Mouse (Mus musculus) intestine, postnatal 0 days (tissue): ENCODE data around the gene Rgp1. TPM values are rescaled to one million over a fixed set of nuclear protein-coding genes. Genes with fewer than 3 reads are reported as not detected.

Source experiments
- ATAC-seq: fragments of 200-750 bp; cut with Nextera tagmentation; 2 replicates; pipeline ENCODE4 v1.8.0; 2017; ENCODE audit warnings: mild to moderate bottlenecking, moderate TSS enrichment, moderate library complexity
- H3K27ac ChIP-seq: fragments of 300-500 bp; sonication (generic); 2 replicates; pipeline ENCODE4 v1.5.1; 2014; ENCODE audit warnings: mild to moderate bottlenecking, low read depth, low read length, moderate library complexity
- H3K27me3 ChIP-seq: fragments of 300-500 bp; sonication (generic); replicated peaks from 2 replicates; pipeline ENCODE4 v1.6.1; 2014; ENCODE audit warnings: low read length, mixed read lengths; ENCODE audit not compliant: control insufficient read depth, insufficient read depth
- H3K36me3 ChIP-seq: fragments of 300-500 bp; sonication (generic); 2 replicates; pipeline ENCODE4 v1.6.1; 2014; ENCODE audit warnings: mild to moderate bottlenecking, moderate library complexity; ENCODE audit not compliant: control insufficient read depth, insufficient read depth
- H3K4me1 ChIP-seq: fragments of 300-500 bp; sonication (generic); replicated peaks from 2 replicates; pipeline ENCODE4 v1.6.1; 2014; ENCODE audit warnings: antibody characterized with exemption, low read length, mixed read lengths; ENCODE audit not compliant: control insufficient read depth, insufficient read depth
- H3K4me2 ChIP-seq: fragments of 300-500 bp; sonication (generic); replicated peaks from 2 replicates; pipeline ENCODE4 v1.6.1; 2014; ENCODE audit warnings: low read depth, mild to moderate bottlenecking, moderate library complexity
- H3K4me3 ChIP-seq: fragments of 300-500 bp; sonication (generic); 2 replicates; pipeline ENCODE4 v1.5.1; 2014; ENCODE audit warnings: low read depth, low read length
- H3K9ac ChIP-seq: fragments of 300-500 bp; sonication (generic); 2 replicates; pipeline ENCODE4 v1.6.1; 2014; ENCODE audit warnings: mild to moderate bottlenecking, low read depth, low read length
- H3K9me3 ChIP-seq: fragments of 300-500 bp; sonication (generic); 2 replicates; pipeline ENCODE4 v1.6.1; 2016; ENCODE audit warnings: mixed run types; ENCODE audit not compliant: control insufficient read depth
- CTCF ChIP-seq: sonication (generic); IDR thresholded peaks from 2 replicates; pipeline ENCODE4 v1.5.1; 2016; ENCODE audit warnings: low read depth, mild to moderate bottlenecking, control low read depth, antibody characterized with exemption, moderate library complexity
- WGBS: fragments of 180-500 bp; shearing (Covaris S2); extraction: QIAGEN DNeasy Blood & Tissue Kit; methylation state at CpG from one replicate; pipeline ENCODE4 v1.1.7; 2014; 5-methylcytosine and 5-hydroxymethylcytosine counted together
- polyA plus RNA-seq: library from polyadenylated mRNA; unstranded; fragments of >200 nt; fragmentation: Nextera tagmentation; extraction: Ambion mirVana; gene quantifications from 2 replicates; pipeline ENCODE4 v1.2.1, GENCODE M21; 2015

Gene Rgp1
- polyA plus RNA-seq, 1 experiment from 2014 or later: 11.3 TPM

DNA sequence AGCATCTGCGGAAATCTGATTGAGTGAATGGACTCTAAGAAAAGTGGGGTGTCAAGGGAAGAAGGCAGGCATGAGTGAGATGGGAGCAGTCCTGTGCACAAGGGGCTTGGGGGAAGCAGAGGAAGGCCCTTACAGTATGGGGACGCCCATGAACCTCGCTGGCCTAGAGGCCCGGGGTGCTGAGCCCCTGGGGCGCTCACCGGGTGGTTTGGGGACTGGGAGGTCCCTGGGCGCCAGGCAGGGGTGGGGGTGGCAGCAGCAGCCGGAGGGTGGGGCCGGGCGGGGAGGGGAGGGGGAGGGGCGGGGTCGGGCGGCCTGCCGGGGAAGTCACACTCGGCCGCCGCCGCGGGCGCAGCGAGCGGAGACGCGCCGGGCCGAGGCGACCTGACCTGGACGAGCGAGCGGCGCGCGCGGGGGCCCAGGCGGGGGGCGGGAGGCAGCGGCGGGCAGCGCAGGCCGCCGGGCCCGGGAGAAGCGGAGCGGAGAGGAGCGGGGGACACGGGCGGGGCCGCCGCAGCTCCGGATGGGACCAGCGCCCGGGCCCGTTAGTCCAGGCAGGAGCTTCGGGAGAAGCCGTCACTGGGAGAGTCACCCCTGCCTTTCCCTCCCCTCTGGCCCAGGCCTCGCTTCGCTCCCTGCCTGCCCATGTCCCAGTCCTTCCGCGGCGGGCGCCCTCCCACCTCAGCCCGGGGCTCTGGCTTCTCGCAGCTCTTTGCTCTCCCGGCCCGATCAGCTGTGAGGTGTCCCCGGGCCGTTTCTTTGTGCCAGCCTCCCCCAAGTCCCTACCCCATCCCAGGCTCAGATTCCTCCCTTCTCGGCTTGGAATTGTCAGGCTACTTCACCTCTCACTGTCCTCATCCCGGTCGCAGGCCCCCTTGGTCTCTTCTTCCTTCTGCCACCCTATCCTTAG lies 52.8 kb downstream of the Rgp1 start, which contains the start of gene Npr2:
Npr2 (plus strand) TSS at position 890 of the 910 bp plus-strand sequence.
- no peaks in the 10 kb centered on the region for H3K36me3 ChIP-seq
- peak within 1 kb of the TSS; percentile 82 for H3K4me2 ChIP-seq
- H3K4me3 ChIP-seq: peak within 1 kb of the TSS; percentile 56
- no peaks in the 10 kb centered on the region for H3K9me3 ChIP-seq
- H3K9ac ChIP-seq: peak within 1 kb of the TSS; percentile 69
- TF ChIP-seq CTCF: no peak
- H3K27me3 ChIP-seq: peaks cover 16% of the 10 kb centered on the region; the same call in 1 of the 2 replicates
- 2% methylated on average over 57 of the region's 70 CpGs for WGBS
- ATAC-seq: peak; percentile 41; the same call in 1 of the 2 replicates
- peak within 1 kb of the TSS; percentile 75 for H3K27ac ChIP-seq
- H3K4me1 ChIP-seq: no peaks in the 10 kb centered on the region

DNA sequence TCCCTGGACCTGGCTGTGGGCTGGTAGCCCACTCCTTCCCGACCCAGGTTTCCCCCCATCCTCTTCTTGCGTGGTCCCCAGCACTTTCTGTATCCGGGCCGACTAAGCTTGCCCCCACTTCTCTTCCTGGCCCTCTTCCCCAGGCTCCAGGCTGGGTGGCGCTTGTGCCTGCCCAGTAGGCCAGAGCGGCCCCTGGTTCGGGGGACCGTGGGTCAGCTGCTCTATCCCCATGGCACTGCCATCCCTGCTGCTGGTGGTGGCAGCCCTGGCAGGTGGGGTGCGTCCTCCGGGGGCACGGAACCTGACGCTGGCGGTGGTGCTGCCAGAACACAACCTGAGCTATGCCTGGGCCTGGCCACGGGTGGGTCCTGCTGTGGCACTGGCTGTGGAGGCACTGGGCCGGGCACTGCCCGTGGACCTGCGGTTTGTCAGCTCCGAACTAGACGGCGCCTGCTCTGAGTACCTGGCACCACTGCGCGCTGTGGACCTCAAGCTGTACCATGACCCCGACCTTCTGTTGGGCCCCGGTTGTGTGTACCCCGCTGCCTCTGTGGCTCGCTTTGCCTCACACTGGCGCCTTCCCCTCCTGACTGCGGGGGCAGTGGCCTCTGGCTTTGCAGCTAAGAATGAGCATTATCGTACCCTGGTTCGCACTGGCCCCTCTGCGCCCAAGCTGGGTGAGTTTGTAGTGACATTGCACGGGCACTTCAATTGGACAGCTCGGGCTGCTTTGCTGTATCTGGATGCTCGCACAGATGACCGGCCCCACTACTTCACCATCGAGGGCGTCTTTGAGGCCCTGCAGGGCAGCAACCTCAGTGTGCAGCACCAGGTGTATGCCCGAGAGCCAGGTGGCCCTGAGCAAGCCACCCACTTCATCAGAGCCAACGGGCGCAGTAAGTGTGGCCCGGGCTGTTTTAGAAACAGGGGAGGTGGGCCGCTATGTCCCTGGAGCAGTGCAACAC lies 53.7 kb downstream of the Rgp1 start:
- Histone ChIP-seq H3K27me3 (peaks cover 16% of the 10 kb centered on the region; the same call in 1 of the 2 replicates), H3K36me3 (no peaks in the 10 kb centered on the region), H3K9me3 (no peaks in the 10 kb centered on the region), H3K4me1 (no peaks in the 10 kb centered on the region), H3K27ac (peak overlapping the region; percentile 75; the same call in 1 of the 2 replicates), H3K4me2 (peak overlapping the region; percentile 82), H3K9ac (peak overlapping the region; percentile 69), H3K4me3 (peak overlapping the region; percentile 56)
- 57% methylated on average over 42 of the region's 42 CpGs for WGBS
- ATAC-seq: no peak; the same call in 1 of the 2 replicates
- TF ChIP-seq CTCF: no peak

DNA sequence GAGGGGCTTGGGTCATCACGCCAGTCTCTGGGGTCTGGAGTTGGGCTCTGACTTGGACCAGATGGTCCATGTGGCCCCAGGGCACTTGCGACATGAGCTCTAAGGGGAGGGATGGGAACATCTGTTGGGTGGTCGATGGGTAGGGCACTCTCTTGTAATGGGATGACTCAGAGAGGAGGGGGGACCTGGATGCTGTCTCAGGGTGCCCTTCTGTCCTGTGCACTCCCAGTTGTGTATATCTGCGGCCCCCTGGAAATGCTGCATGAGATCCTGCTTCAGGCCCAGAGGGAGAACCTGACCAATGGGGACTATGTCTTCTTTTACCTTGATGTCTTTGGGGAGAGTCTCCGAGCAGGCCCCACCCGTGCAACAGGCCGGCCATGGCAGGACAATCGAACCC lies 54.8 kb downstream of the Rgp1 start:
- Histone ChIP-seq H3K27me3 (peaks cover 16% of the 10 kb centered on the region; the same call in 1 of the 2 replicates), H3K9me3 (no peaks in the 10 kb centered on the region), H3K27ac (no peak overlapping the region), H3K4me2 (no peak overlapping the region), H3K4me1 (no peaks in the 10 kb centered on the region), H3K4me3 (no peak overlapping the region), H3K36me3 (no peaks in the 10 kb centered on the region), H3K9ac (no peak overlapping the region)
- TF ChIP-seq CTCF: no peak
- WGBS: 87% methylated on average over 8 of the region's 8 CpGs
- ATAC-seq: no peak

DNA sequence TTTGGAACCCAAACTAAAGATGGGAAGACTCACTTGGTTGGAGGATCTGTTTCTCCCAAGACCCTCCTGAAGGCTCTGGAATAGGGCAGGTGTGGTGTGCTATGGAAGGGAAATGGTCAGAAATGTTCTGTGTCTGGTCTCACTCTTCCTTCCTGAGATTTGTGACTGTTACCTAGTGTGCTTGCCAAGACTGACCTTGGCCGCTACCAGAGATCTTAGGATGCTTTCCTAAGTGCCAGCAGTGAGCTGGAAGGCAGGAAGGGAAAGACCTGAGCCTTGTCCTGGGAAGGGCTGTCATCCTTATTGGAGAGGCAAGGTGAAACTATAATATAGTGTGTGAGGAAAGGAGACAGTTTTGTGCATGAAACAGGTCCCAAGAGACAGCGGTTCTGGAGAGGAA lies 55.2 kb downstream of the Rgp1 start:
- no peak for ATAC-seq
- H3K9ac ChIP-seq: no peak overlapping the region
- WGBS: 97% methylated on average over 2 of the region's 2 CpGs

DNA sequence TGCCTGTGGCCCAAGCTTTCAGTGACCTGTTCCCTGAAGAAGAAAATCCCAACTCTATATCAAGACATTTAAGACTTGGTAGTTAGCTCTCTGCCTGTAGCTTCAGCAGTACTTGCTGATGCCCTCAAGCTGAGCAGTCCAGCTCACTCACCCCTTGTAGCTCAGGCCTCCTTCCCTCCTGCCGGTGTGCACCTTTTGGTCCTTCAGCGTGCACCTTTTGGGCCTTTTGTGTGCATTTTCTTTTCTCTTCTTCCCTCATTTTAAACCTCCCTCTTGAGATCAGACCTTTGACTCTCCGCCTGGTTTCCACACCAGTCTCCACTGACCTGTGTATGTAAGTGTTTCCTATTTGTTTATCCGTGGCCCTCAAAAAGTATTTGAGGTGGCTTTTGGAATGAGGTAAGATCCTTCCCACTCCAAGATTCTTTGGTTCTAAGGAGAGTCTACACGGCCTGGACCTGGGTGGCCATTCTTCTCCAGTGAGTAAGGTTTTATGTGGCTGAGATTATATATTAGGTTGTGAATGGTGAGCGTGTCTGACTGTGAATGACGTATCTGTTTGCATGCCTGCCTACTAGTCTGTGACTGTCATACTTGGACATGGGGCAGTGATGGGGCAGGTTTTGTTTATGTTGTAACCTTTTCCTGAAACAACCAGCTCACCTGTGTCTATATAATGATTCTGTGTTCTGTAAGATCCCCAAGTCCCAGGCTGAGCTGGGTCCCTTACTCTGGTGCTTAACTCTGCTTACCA lies 56.3 kb downstream of the Rgp1 start:
- Histone ChIP-seq H3K4me1 (no peaks in the 10 kb centered on the region), H3K36me3 (no peaks in the 10 kb centered on the region), H3K4me3 (no peak overlapping the region), H3K9me3 (no peaks in the 10 kb centered on the region), H3K4me2 (no peak overlapping the region), H3K9ac (no peak overlapping the region), H3K27me3 (peaks cover 16% of the 10 kb centered on the region; the same call in 1 of the 2 replicates), H3K27ac (no peak overlapping the region)
- TF ChIP-seq CTCF: no peak
- WGBS: 87% methylated on average over 7 of the region's 7 CpGs
- ATAC-seq: no peak

More for the DNA sequence above, 55.2 kb downstream of the Rgp1 start:
- no peak overlapping the region for H3K27ac ChIP-seq
- H3K4me2 ChIP-seq: no peak overlapping the region
- no peak overlapping the region for H3K4me3 ChIP-seq
- no peak for TF ChIP-seq CTCF
- H3K9me3 ChIP-seq: no peaks in the 10 kb centered on the region
- H3K27me3 ChIP-seq: peaks cover 16% of the 10 kb centered on the region; the same call in 1 of the 2 replicates
- no peaks in the 10 kb centered on the region for H3K4me1 ChIP-seq
- no peaks in the 10 kb centered on the region for H3K36me3 ChIP-seq
